In the genomic region with DNA sequence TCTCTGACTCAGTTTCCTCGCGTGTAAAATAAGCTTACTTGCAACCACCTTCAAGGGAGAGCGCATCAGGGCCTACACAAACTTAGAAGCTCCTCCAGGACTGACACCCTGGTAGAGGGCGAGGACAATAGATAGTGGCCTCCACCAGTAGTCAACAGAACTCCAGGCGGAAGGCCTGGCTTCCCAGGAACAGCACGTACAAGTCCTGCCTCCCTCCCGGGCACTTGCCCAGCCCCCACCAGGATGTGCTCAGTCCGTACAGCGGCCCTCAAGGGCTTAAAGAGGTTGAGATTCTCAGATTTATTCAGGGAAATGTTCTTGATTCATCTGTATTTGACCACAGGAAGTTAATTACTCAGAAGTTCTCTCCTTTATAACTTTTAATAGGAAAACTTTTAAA, we compare ENCODE assay signal across 8 mouse cellular contexts. TPM values are rescaled to one million over a fixed set of nuclear protein-coding genes. Genes with fewer than 3 reads are reported as not detected.
DNase-seq lines count a peak whose midpoint lies in the region; ATAC-seq and TF ChIP-seq lines count a peak whose summit lies in the region.

No protein-coding gene starts in this region.

- H3K4me3 ChIP-seq in lung, embryonic 15.5 days: peak overlapping the region; percentile 69
- no peak overlapping the region for H3K4me3 ChIP-seq in cerebellum, adult 2 months (replicated peaks; ENCODE audit: insufficient read depth, low read depth, low read length)

- no peak for TF ChIP-seq POLR2A in cerebellum, adult 2 months (IDR thresholded peaks at IDR 0.05; ENCODE audit: borderline replicate concordance, insufficient read depth, low read length)

- 25% methylated on average over 9 of the region's 9 CpGs for WGBS in lung, embryonic 15.5 days
- WGBS in cerebellum, adult 2 months: 78% methylated on average over 9 of the region's 9 CpGs

- no peaks in the 10 kb centered on the region for H3K9me3 ChIP-seq in lung, embryonic 15.5 days

- TF ChIP-seq CTCF in cerebellum, adult 2 months (IDR thresholded peaks at IDR 0.05; ENCODE audit: borderline replicate concordance, insufficient read depth, low read depth, low read length): no peak

- ATAC-seq in lung, embryonic 15.5 days (ENCODE audit: borderline replicate concordance, extremely low read depth, low FRiP score, low TSS enrichment): no peak
- no peak for ATAC-seq in activated CD4-positive, CD25-positive, alpha-beta regulatory T cell, adult 4 months
- no peak for ATAC-seq in monocyte, adult 5-6 weeks (replicated peaks; ENCODE audit: insufficient number of reproducible peaks, low FRiP score, low TSS enrichment, poor library complexity, severe bottlenecking)

- H3K27me3 ChIP-seq in lung, embryonic 15.5 days: no peaks in the 10 kb centered on the region
- no peaks in the 10 kb centered on the region; the same call in 1 of the 2 replicates for H3K27me3 ChIP-seq in cerebellum, adult 2 months (ENCODE audit: control insufficient read depth, insufficient read depth, low read length)

- peak overlapping the region; percentile 89 for H3K4me2 ChIP-seq in lung, embryonic 15.5 days

- H3K9ac ChIP-seq in lung, embryonic 15.5 days: peak overlapping the region; percentile 67

- H3K4me1 ChIP-seq in lung, embryonic 15.5 days: peaks cover 34% of the 10 kb centered on the region
- no peaks in the 10 kb centered on the region for H3K4me1 ChIP-seq in cerebellum, adult 2 months (ENCODE audit: control insufficient read depth, insufficient read depth, low read length)

- DNase-seq in kidney, adult 18-20 months: peak; percentile 38
- DNase-seq in kidney, adult 11 months: no peak
- DNase-seq in heart, adult 9 months (ENCODE audit: low spot score in 2 of 2): peak; percentile 18 to 44
- peak; percentile 45 for DNase-seq in kidney, adult 9 months
- DNase-seq in cerebellum, adult 2 months: no peak

- H3K27ac ChIP-seq in lung, embryonic 15.5 days: peak overlapping the region; percentile 91
- H3K27ac ChIP-seq in cerebellum, adult 2 months (ENCODE audit: insufficient read depth, low read length): no peak overlapping the region

- no peaks in the 10 kb centered on the region; the same call in 1 of the 2 replicates for H3K36me3 ChIP-seq in lung, embryonic 15.5 days

RNA-seq across cellular contexts. Expression of gene Cmtm8, which starts 1.1 kb away (rescaled TPM):
- 93.2 and 102 TPM in 2 replicates for polyA plus RNA-seq in lung, embryonic 15.5 days (2015; fragmentation: Nextera tagmentation; extraction: Ambion mirVana)
- not detected for polyA plus RNA-seq in activated CD4-positive, CD25-positive, alpha-beta regulatory T cell, adult 4 months (2017; shearing (Covaris generic))
- total RNA-seq in monocyte, adult 5-6 weeks (2017): 1.2 TPM in 1 of 3 replicates, not detected in the others
- polyA plus RNA-seq in cerebellum, adult 2 months (2012; rRNA removed): 4.2 and 4.8 TPM in 2 replicates

Comparison
In these comparisons a context has a peak if more than half of its experiments do, and no peak if none do; other contexts are left out.
1. DNase-seq: peak in kidney, adult 18-20 months (single experiment), heart, adult 9 months (2 of 2) and kidney, adult 9 months (single experiment); none in kidney, adult 11 months (single experiment) and cerebellum, adult 2 months (0 of 2).
2. RNA of gene Cmtm8, which starts 1.1 kb away (polyA plus RNA-seq): 93.2 to 102 TPM in lung, embryonic 15.5 days; 4.2 to 4.8 TPM in cerebellum, adult 2 months and not detected in activated CD4-positive, CD25-positive, alpha-beta regulatory T cell, adult 4 months; every median in the first group is over 10 times any median in the second.